Mouse (Mus musculus): ENCODE measurements around the gene Glud1. TPM values are rescaled to one million over a fixed set of nuclear protein-coding genes. Genes with fewer than 3 reads are reported as not detected.
"Not testable (repeated sequence)": the region's sequence is repeated elsewhere in the genome, so short reads cannot be mapped to it uniquely, and the experiment has no call there.

Glud1 gene
- polyA plus RNA-seq, 1 experiment from 2014 or later: 85.8 TPM

- Histone ChIP-seq H3K4me3 (no peak overlapping the region), H3K9ac (no peak overlapping the region), H3K27me3 (no peaks in the 10 kb centered on the region), H3K36me3 (peaks cover 4% of the 10 kb centered on the region; the same call in 1 of the 2 replicates), H3K27ac (no peak overlapping the region), H3K4me1 (peaks cover 28% of the 10 kb centered on the region), H3K9me3 (no peaks in the 10 kb centered on the region), H3K4me2 (peak overlapping the region; percentile 68)
- 82% methylated on average over 3 of the region's 3 CpGs for WGBS
- no peak for ATAC-seq (ENCODE audit: insufficient number of reproducible peaks, insufficient read depth, low FRiP score, low TSS enrichment, low read depth)
Observed at GRCm38 (mm10) chr14:34313612-34314011, 3.1 kb downstream of the Glud1 start.

- peaks cover 28% of the 10 kb centered on the region for H3K4me1 ChIP-seq
- 88% methylated on average over 8 of the region's 8 CpGs for WGBS
- not testable (repeated sequence) for H3K4me2 ChIP-seq; H3K4me3 ChIP-seq; H3K9ac ChIP-seq; H3K27me3 ChIP-seq; ATAC-seq (ENCODE audit: insufficient number of reproducible peaks, insufficient read depth, low FRiP score, low TSS enrichment, low read depth); H3K27ac ChIP-seq; H3K36me3 ChIP-seq; H3K9me3 ChIP-seq
Observed at GRCm38 (mm10) chr14:34314383-34314782, 3.9 kb downstream of the Glud1 start.

GRCm38 (mm10) chr14:34314796-34315195, 4.3 kb downstream of the Glud1 start:
- 80% methylated on average over 3 of the region's 3 CpGs for WGBS
- H3K4me3 ChIP-seq: no peak overlapping the region
- peaks cover 25% of the 10 kb centered on the region for H3K4me1 ChIP-seq
- H3K27me3 ChIP-seq: no peaks in the 10 kb centered on the region
- H3K27ac ChIP-seq: no peak overlapping the region
- no peak overlapping the region for H3K4me2 ChIP-seq
- no peak overlapping the region for H3K9ac ChIP-seq
- no peaks in the 10 kb centered on the region for H3K9me3 ChIP-seq
- H3K36me3 ChIP-seq: peaks cover 8% of the 10 kb centered on the region
- no peak for ATAC-seq (ENCODE audit: insufficient number of reproducible peaks, insufficient read depth, low FRiP score, low TSS enrichment, low read depth)

DNA sequence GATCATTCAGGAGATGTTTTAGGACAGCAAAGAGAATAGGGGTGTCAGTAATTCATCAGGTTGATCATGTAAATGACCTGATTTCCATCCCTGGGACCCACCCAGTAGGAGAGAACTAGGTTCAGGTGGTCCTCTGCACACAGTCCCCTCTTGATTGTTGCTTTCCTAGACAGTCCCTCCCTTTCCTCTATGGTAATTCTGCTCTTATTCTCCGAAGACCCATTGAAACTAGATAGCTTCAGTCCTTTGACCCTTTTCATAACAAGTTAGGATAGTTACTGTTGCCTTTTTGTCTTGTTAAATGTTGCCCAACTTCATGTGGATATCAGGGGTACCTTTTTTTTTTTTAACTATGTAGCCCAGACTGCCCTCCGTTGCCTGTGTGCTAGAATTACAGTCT, 5.8 kb downstream of the Glud1 start:
- H3K9me3 ChIP-seq: no peaks in the 10 kb centered on the region
- H3K4me3 ChIP-seq: no peak overlapping the region
- H3K27ac ChIP-seq: no peak overlapping the region
- H3K36me3 ChIP-seq: peaks cover 20% of the 10 kb centered on the region
- WGBS: 89% methylated on average over 2 of the region's 2 CpGs
- no peak overlapping the region for H3K4me2 ChIP-seq
- H3K27me3 ChIP-seq: no peaks in the 10 kb centered on the region
- ATAC-seq (ENCODE audit: insufficient number of reproducible peaks, insufficient read depth, low FRiP score, low TSS enrichment, low read depth): no peak
- H3K4me1 ChIP-seq: peaks cover 24% of the 10 kb centered on the region
- H3K9ac ChIP-seq: no peak overlapping the region

GRCm38 (mm10) chr14:34317431-34317830, 6.9 kb downstream of the Glud1 start:
- no peak overlapping the region for H3K4me2 ChIP-seq
- H3K36me3 ChIP-seq: peaks cover 24% of the 10 kb centered on the region
- H3K9ac ChIP-seq: no peak overlapping the region
- H3K27me3 ChIP-seq: no peaks in the 10 kb centered on the region
- no peak overlapping the region for H3K4me3 ChIP-seq
- H3K4me1 ChIP-seq: peaks cover 20% of the 10 kb centered on the region
- WGBS: 72% methylated on average over 3 of the region's 3 CpGs
- no peaks in the 10 kb centered on the region for H3K9me3 ChIP-seq
- H3K27ac ChIP-seq: no peak overlapping the region
- ATAC-seq (ENCODE audit: insufficient number of reproducible peaks, insufficient read depth, low FRiP score, low TSS enrichment, low read depth): no peak

DNA sequence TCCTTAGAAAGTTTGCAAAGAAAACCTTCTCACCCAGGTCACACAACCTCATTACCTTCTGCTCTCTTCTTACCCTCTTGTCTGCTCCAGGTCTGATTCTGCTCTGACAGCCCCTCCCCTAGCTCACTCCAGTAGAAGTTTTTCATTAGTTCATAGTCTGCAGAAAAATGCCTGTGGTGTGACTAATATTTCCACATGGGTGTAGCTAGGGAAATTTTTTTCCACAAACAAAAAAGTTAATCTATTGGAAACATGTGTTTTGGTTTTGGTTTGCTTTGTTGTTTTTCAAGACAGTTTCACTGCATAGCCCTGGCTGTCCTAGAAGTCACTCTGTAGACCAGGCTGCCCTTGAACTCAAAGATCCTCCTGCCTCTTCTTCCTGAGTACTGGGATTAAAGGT, 7.6 kb downstream of the Glud1 start:
- Histone ChIP-seq H3K27me3 (no peaks in the 10 kb centered on the region), H3K4me1 (peaks cover 14% of the 10 kb centered on the region), H3K9ac (no peak overlapping the region), H3K36me3 (peaks cover 29% of the 10 kb centered on the region), H3K4me3 (no peak overlapping the region), H3K27ac (no peak overlapping the region), H3K9me3 (no peaks in the 10 kb centered on the region), H3K4me2 (no peak overlapping the region)
- no peak for ATAC-seq (ENCODE audit: insufficient number of reproducible peaks, insufficient read depth, low FRiP score, low TSS enrichment, low read depth)

DNA sequence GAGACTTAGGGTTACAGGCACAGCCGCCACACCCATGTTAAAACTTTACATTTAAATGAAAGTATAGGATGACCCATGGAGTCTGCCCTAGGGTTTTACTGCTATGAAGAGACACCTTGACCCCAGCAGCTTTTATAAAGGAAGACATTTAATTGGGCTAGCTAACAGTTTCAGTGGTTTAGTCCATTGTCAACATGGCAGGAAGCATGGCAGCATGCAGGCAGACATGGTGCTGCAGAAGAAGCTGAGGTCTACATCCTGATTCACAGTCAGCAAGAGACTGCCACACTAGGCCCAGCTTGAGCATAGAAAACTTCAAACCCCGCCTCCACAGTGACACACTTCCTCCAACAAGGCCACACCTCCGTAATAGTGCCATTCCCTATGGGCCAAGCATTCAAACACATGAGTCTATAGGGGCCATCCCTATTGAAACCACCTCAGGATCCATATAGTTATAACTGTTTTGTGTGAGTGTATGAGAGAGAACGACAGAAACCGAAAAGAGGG, 13.1 kb downstream of the Glud1 start:
- Histone ChIP-seq H3K9ac (no peak overlapping the region), H3K9me3 (no peaks in the 10 kb centered on the region), H3K36me3 (peaks cover 61% of the 10 kb centered on the region), H3K4me1 (no peaks in the 10 kb centered on the region), H3K27ac (no peak overlapping the region), H3K4me3 (no peak overlapping the region), H3K27me3 (no peaks in the 10 kb centered on the region), H3K4me2 (no peak overlapping the region)
- 93% methylated on average over 5 of the region's 5 CpGs for WGBS
- no peak for ATAC-seq (ENCODE audit: insufficient number of reproducible peaks, insufficient read depth, low FRiP score, low TSS enrichment, low read depth)

DNA sequence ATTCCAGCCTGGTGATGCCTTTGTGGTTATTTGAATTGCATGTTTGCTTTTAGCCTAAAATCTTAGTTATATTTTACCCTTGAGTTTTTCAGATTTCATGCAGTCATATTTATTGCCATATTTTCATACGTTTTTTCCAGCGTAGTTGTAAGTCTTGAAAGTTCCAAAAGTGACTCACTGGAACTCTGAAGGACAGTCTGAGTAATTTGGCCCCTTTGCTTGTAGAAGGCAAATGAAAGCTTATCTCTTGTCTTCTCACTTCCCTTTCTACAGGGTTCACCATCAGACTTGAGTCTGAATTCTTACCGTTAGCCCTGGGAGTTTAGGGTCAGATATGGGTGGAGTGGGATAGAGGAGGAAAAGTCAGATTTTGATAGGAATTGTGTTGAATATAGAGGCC, 16.1 kb downstream of the Glud1 start:
- no peak for ATAC-seq (ENCODE audit: insufficient number of reproducible peaks, insufficient read depth, low FRiP score, low TSS enrichment, low read depth)
- peaks cover 69% of the 10 kb centered on the region for H3K36me3 ChIP-seq
- H3K4me3 ChIP-seq: no peak overlapping the region
- 92% methylated on average over 3 of the region's 3 CpGs for WGBS
- H3K9ac ChIP-seq: no peak overlapping the region
- no peak overlapping the region for H3K27ac ChIP-seq
- no peaks in the 10 kb centered on the region for H3K4me1 ChIP-seq
- no peak overlapping the region for H3K4me2 ChIP-seq
- no peaks in the 10 kb centered on the region for H3K27me3 ChIP-seq
- H3K9me3 ChIP-seq: no peaks in the 10 kb centered on the region

GRCm38 (mm10) chr14:34327618-34328017, 17.1 kb downstream of the Glud1 start:
- no peak overlapping the region for H3K4me3 ChIP-seq
- ATAC-seq (ENCODE audit: insufficient number of reproducible peaks, insufficient read depth, low FRiP score, low TSS enrichment, low read depth): no peak
- H3K9me3 ChIP-seq: no peaks in the 10 kb centered on the region
- no peaks in the 10 kb centered on the region for H3K27me3 ChIP-seq
- H3K4me2 ChIP-seq: no peak overlapping the region
- no peaks in the 10 kb centered on the region for H3K4me1 ChIP-seq
- no peak overlapping the region for H3K9ac ChIP-seq
- H3K27ac ChIP-seq: no peak overlapping the region
- WGBS: 76% methylated on average over 1 of the region's 1 CpGs
- H3K36me3 ChIP-seq: peaks cover 76% of the 10 kb centered on the region

GRCm38 (mm10) chr14:34330657-34331158, 20.2 kb downstream of the Glud1 start:
- peaks cover 77% of the 10 kb centered on the region for H3K36me3 ChIP-seq
- ATAC-seq (ENCODE audit: insufficient number of reproducible peaks, insufficient read depth, low FRiP score, low TSS enrichment, low read depth): no peak
- H3K4me2 ChIP-seq: no peak overlapping the region
- no peak overlapping the region for H3K4me3 ChIP-seq
- no peaks in the 10 kb centered on the region for H3K9me3 ChIP-seq
- WGBS: 94% methylated on average over 9 of the region's 9 CpGs
- H3K4me1 ChIP-seq: no peaks in the 10 kb centered on the region
- H3K27me3 ChIP-seq: no peaks in the 10 kb centered on the region
- no peak overlapping the region for H3K27ac ChIP-seq
- no peak overlapping the region for H3K9ac ChIP-seq

- Histone ChIP-seq H3K9me3 (no peaks in the 10 kb centered on the region), H3K9ac (no peak overlapping the region), H3K4me1 (no peaks in the 10 kb centered on the region), H3K4me2 (no peak overlapping the region), H3K27ac (no peak overlapping the region), H3K36me3 (peaks cover 82% of the 10 kb centered on the region), H3K4me3 (no peak overlapping the region), H3K27me3 (no peaks in the 10 kb centered on the region)
- WGBS: 87% methylated on average over 3 of the region's 3 CpGs
- ATAC-seq (ENCODE audit: insufficient number of reproducible peaks, insufficient read depth, low FRiP score, low TSS enrichment, low read depth): no peak
Observed at GRCm38 (mm10) chr14:34331886-34332285, 21.4 kb downstream of the Glud1 start.

GRCm38 (mm10) chr14:34332476-34332875, 21.9 kb downstream of the Glud1 start:
- no peaks in the 10 kb centered on the region for H3K4me1 ChIP-seq
- no peak overlapping the region for H3K4me2 ChIP-seq
- H3K27me3 ChIP-seq: no peaks in the 10 kb centered on the region
- peaks cover 88% of the 10 kb centered on the region for H3K36me3 ChIP-seq
- 96% methylated on average over 5 of the region's 5 CpGs for WGBS
- no peaks in the 10 kb centered on the region for H3K9me3 ChIP-seq
- no peak for ATAC-seq (ENCODE audit: insufficient number of reproducible peaks, insufficient read depth, low FRiP score, low TSS enrichment, low read depth)
- no peak overlapping the region for H3K4me3 ChIP-seq
- H3K27ac ChIP-seq: no peak overlapping the region
- H3K9ac ChIP-seq: no peak overlapping the region

Data from embryonic facial prominence, embryonic 13.5 days (tissue).